Mouse (Mus musculus): Measurements from ENCODE around the gene Rbfox3. TPM values are rescaled to one million over a fixed set of nuclear protein-coding genes. Genes with fewer than 3 reads are reported as not detected.

Rbfox3 gene
- polyA plus RNA-seq, 1 experiment from 2014 or later = 11.7 TPM

- Histone ChIP-seq H3K27me3 (ENCODE audit: insufficient read depth, poor library complexity, severe bottlenecking) (peaks cover 29% of the 10 kb centered on the region), H3K27ac (no peak overlapping the region), H3K9me3 (no peaks in the 10 kb centered on the region), H3K36me3 (no peaks in the 10 kb centered on the region), H3K4me3 (no peak overlapping the region), H3K4me1 (replicated peaks) (peaks cover 39% of the 10 kb centered on the region)
- DNase-seq (ENCODE audit: low spot score) = no peak
- WGBS = 81% methylated on average over 2 of the region's 2 CpGs
Measured at GRCm38 (mm10) chr11:118605570-118605969, 305.8 kb downstream of the Rbfox3 start.

GRCm38 (mm10) chr11:118604206-118604605 lies 307.2 kb downstream of the Rbfox3 start:
- no peaks in the 10 kb centered on the region for H3K36me3 ChIP-seq
- no peak overlapping the region for H3K4me3 ChIP-seq
- H3K27ac ChIP-seq = no peak overlapping the region
- 67% methylated on average over 6 of the region's 6 CpGs for WGBS
- DNase-seq (ENCODE audit: low spot score) = no peak
- H3K27me3 ChIP-seq (ENCODE audit: insufficient read depth, poor library complexity, severe bottlenecking) = peaks cover 23% of the 10 kb centered on the region
- peaks cover 36% of the 10 kb centered on the region for H3K4me1 ChIP-seq (replicated peaks)
- no peaks in the 10 kb centered on the region for H3K9me3 ChIP-seq

GRCm38 (mm10) chr11:118603126-118603525 lies 308.3 kb downstream of the Rbfox3 start:
- peak; percentile 61 for DNase-seq (ENCODE audit: low spot score)
- Histone ChIP-seq H3K4me1 (replicated peaks) (peaks cover 35% of the 10 kb centered on the region), H3K27me3 (ENCODE audit: insufficient read depth, poor library complexity, severe bottlenecking) (peaks cover 20% of the 10 kb centered on the region), H3K4me3 (no peak overlapping the region), H3K9me3 (no peaks in the 10 kb centered on the region), H3K36me3 (no peaks in the 10 kb centered on the region), H3K27ac (no peak overlapping the region)
- WGBS = 3% methylated on average over 10 of the region's 10 CpGs

GRCm38 (mm10) chr11:118601484-118601883 lies 309.9 kb downstream of the Rbfox3 start:
- Histone ChIP-seq H3K27ac (no peak overlapping the region), H3K27me3 (ENCODE audit: insufficient read depth, poor library complexity, severe bottlenecking) (peaks cover 20% of the 10 kb centered on the region), H3K4me1 (replicated peaks) (peaks cover 35% of the 10 kb centered on the region), H3K9me3 (no peaks in the 10 kb centered on the region), H3K36me3 (no peaks in the 10 kb centered on the region), H3K4me3 (no peak overlapping the region)
- DNase-seq (ENCODE audit: low spot score) = no peak
- 61% methylated on average over 9 of the region's 9 CpGs for WGBS

GRCm38 (mm10) chr11:118600168-118600567 lies 311.2 kb downstream of the Rbfox3 start:
- Histone ChIP-seq H3K4me3 (no peak overlapping the region), H3K36me3 (no peaks in the 10 kb centered on the region), H3K9me3 (no peaks in the 10 kb centered on the region), H3K27ac (0 out of 2 replicates have a peak overlapping the region, but pooled peaks have one; percentile 20), H3K27me3 (ENCODE audit: insufficient read depth, poor library complexity, severe bottlenecking) (peaks cover 20% of the 10 kb centered on the region), H3K4me1 (replicated peaks) (peaks cover 35% of the 10 kb centered on the region)
- WGBS = 4% methylated on average over 9 of the region's 9 CpGs
- no peak for DNase-seq (ENCODE audit: low spot score)

GRCm38 (mm10) chr11:118598726-118599125 lies 312.7 kb downstream of the Rbfox3 start:
- H3K27me3 ChIP-seq (ENCODE audit: insufficient read depth, poor library complexity, severe bottlenecking) = peaks cover 19% of the 10 kb centered on the region
- DNase-seq (ENCODE audit: low spot score) = no peak
- no peaks in the 10 kb centered on the region for H3K9me3 ChIP-seq
- 74% methylated on average over 5 of the region's 5 CpGs for WGBS
- no peak overlapping the region for H3K27ac ChIP-seq
- no peaks in the 10 kb centered on the region for H3K36me3 ChIP-seq
- H3K4me3 ChIP-seq = no peak overlapping the region
- peaks cover 28% of the 10 kb centered on the region for H3K4me1 ChIP-seq (replicated peaks)

- Histone ChIP-seq H3K4me3 (no peak overlapping the region), H3K27me3 (ENCODE audit: insufficient read depth, poor library complexity, severe bottlenecking) (no peaks in the 10 kb centered on the region), H3K27ac (no peak overlapping the region), H3K9me3 (no peaks in the 10 kb centered on the region), H3K36me3 (no peaks in the 10 kb centered on the region), H3K4me1 (replicated peaks) (0 out of 2 replicates have a peak, but pooled peaks cover 5% of the 10 kb centered on the region)
- DNase-seq (ENCODE audit: low spot score) = peak; percentile 82
- 7% methylated on average over 15 of the region's 15 CpGs for WGBS
Measured at GRCm38 (mm10) chr11:118584826-118585225, 326.6 kb downstream of the Rbfox3 start.

- WGBS = 100% methylated on average over 1 of the region's 1 CpGs
Measured at GRCm38 (mm10) chr11:118583989-118584388, 327.4 kb downstream of the Rbfox3 start.

GRCm38 (mm10) chr11:118583573-118583972 lies 327.8 kb downstream of the Rbfox3 start:
- H3K27ac ChIP-seq = no peak overlapping the region
- 90% methylated on average over 8 of the region's 8 CpGs for WGBS
- 0 out of 2 replicates have a peak, but pooled peaks cover 5% of the 10 kb centered on the region for H3K4me1 ChIP-seq (replicated peaks)
- H3K4me3 ChIP-seq = no peak overlapping the region
- H3K27me3 ChIP-seq (ENCODE audit: insufficient read depth, poor library complexity, severe bottlenecking) = no peaks in the 10 kb centered on the region
- DNase-seq (ENCODE audit: low spot score) = no peak
- H3K36me3 ChIP-seq = no peaks in the 10 kb centered on the region
- H3K9me3 ChIP-seq = no peaks in the 10 kb centered on the region

More at GRCm38 (mm10) chr11:118583989-118584388, 327.4 kb downstream of the Rbfox3 start:
- no peaks in the 10 kb centered on the region for H3K27me3 ChIP-seq (ENCODE audit: insufficient read depth, poor library complexity, severe bottlenecking)
- H3K27ac ChIP-seq = no peak overlapping the region
- H3K36me3 ChIP-seq = no peaks in the 10 kb centered on the region
- no peaks in the 10 kb centered on the region for H3K9me3 ChIP-seq
- DNase-seq (ENCODE audit: low spot score) = no peak
- H3K4me3 ChIP-seq = no peak overlapping the region
- H3K4me1 ChIP-seq (replicated peaks) = 0 out of 2 replicates have a peak, but pooled peaks cover 5% of the 10 kb centered on the region

- 51% methylated on average over 4 of the region's 4 CpGs for WGBS
- Histone ChIP-seq H3K36me3 (no peaks in the 10 kb centered on the region), H3K4me1 (replicated peaks) (peaks cover 5% of the 10 kb centered on the region; the same call in 1 of the 2 replicates), H3K27me3 (ENCODE audit: insufficient read depth, poor library complexity, severe bottlenecking) (peaks cover 13% of the 10 kb centered on the region; the same call in 1 of the 2 replicates), H3K4me3 (no peak overlapping the region), H3K27ac (no peak overlapping the region), H3K9me3 (no peaks in the 10 kb centered on the region)
- DNase-seq (ENCODE audit: low spot score) = no peak
Measured at GRCm38 (mm10) chr11:118581019-118581418, 330.4 kb downstream of the Rbfox3 start.

GRCm38 (mm10) chr11:118579622-118580021 lies 331.8 kb downstream of the Rbfox3 start:
- Histone ChIP-seq H3K9me3 (no peaks in the 10 kb centered on the region), H3K36me3 (no peaks in the 10 kb centered on the region), H3K27me3 (ENCODE audit: insufficient read depth, poor library complexity, severe bottlenecking) (peaks cover 13% of the 10 kb centered on the region), H3K27ac (no peak overlapping the region), H3K4me1 (replicated peaks) (no peaks in the 10 kb centered on the region; the same call in 1 of the 2 replicates), H3K4me3 (no peak overlapping the region)
- 85% methylated on average over 8 of the region's 8 CpGs for whole genome bisulfite sequencing
- DNase-seq (ENCODE audit: low spot score) = no peak

- Histone ChIP-seq H3K9me3 (no peaks in the 10 kb centered on the region), H3K36me3 (no peaks in the 10 kb centered on the region), H3K27ac (no peak overlapping the region), H3K4me3 (no peak overlapping the region), H3K4me1 (replicated peaks) (peaks cover 5% of the 10 kb centered on the region), H3K27me3 (ENCODE audit: insufficient read depth, poor library complexity, severe bottlenecking) (peaks cover 30% of the 10 kb centered on the region)
- DNase-seq (ENCODE audit: low spot score) = no peak
- WGBS = 60% methylated on average over 15 of the region's 15 CpGs
Measured at GRCm38 (mm10) chr11:118577271-118577670, 334.1 kb downstream of the Rbfox3 start.

GRCm38 (mm10) chr11:118576611-118577010 lies 334.8 kb downstream of the Rbfox3 start:
- Histone ChIP-seq H3K27ac (no peak overlapping the region), H3K36me3 (no peaks in the 10 kb centered on the region), H3K9me3 (no peaks in the 10 kb centered on the region), H3K27me3 (ENCODE audit: insufficient read depth, poor library complexity, severe bottlenecking) (peaks cover 36% of the 10 kb centered on the region), H3K4me1 (replicated peaks) (peaks cover 5% of the 10 kb centered on the region), H3K4me3 (no peak overlapping the region)
- DNase-seq (ENCODE audit: low spot score) = no peak
- 63% methylated on average over 8 of the region's 8 CpGs for WGBS

- DNase-seq (ENCODE audit: low spot score) = no peak
Measured at GRCm38 (mm10) chr11:118574418-118574817, 337.0 kb downstream of the Rbfox3 start.

More at GRCm38 (mm10) chr11:118574418-118574817, 337.0 kb downstream of the Rbfox3 start:
- 86% methylated on average over 5 of the region's 5 CpGs for WGBS
- Histone ChIP-seq H3K4me3 (no peak overlapping the region), H3K36me3 (no peaks in the 10 kb centered on the region), H3K4me1 (replicated peaks) (peaks cover 18% of the 10 kb centered on the region), H3K27ac (no peak overlapping the region), H3K9me3 (no peaks in the 10 kb centered on the region), H3K27me3 (ENCODE audit: insufficient read depth, poor library complexity, severe bottlenecking) (peaks cover 58% of the 10 kb centered on the region)

Data from hindbrain, embryonic 10.5 days (tissue).